Comparison of ENCODE assay signal across 8 mouse cellular contexts in genomic region chr2:4880737-4881349, GRCm38 (mm10). TPM values are rescaled to one million over a fixed set of nuclear protein-coding genes. Genes with fewer than 3 reads are reported as not detected.
DNase-seq lines count a peak whose midpoint lies in the region; ATAC-seq and TF ChIP-seq lines count a peak whose summit lies in the region.

No protein-coding gene starts in this region.

- DNase-seq in left cerebral cortex, adult 18-20 months (ENCODE audit: low spot score in 2 of 2), result peak; percentile 20
- no peak for DNase-seq in left cerebral cortex, adult 11 months (ENCODE audit: low spot score)
- peak; percentile 59 for DNase-seq in neural tube, embryonic 10.5 days (ENCODE audit: extremely low spot score, low spot score)
- DNase-seq in Muller cell, postnatal 12 days (ENCODE audit: inconsistent ontology term), result no peak

- no peak overlapping the region for H3K27ac ChIP-seq in bone marrow, adult 2 months (ENCODE audit: control insufficient read depth, insufficient read depth, low read depth, low read length, poor library complexity)
- H3K27ac ChIP-seq in forebrain, embryonic 12.5 days, result peak overlapping the region; percentile 100
- peak overlapping the region; percentile 98 for H3K27ac ChIP-seq in hindbrain, embryonic 16.5 days (ENCODE audit: low read depth, low read length)
- peak overlapping the region; percentile 100 for H3K27ac ChIP-seq in limb, embryonic 13.5 days

- no peaks in the 10 kb centered on the region for H3K9me3 ChIP-seq in forebrain, embryonic 12.5 days
- no peaks in the 10 kb centered on the region for H3K9me3 ChIP-seq in hindbrain, embryonic 16.5 days (ENCODE audit: control insufficient read depth, low read length)
- no peaks in the 10 kb centered on the region for H3K9me3 ChIP-seq in limb, embryonic 13.5 days

- TF ChIP-seq POLR2A in bone marrow, adult 2 months (IDR thresholded peaks at IDR 0.05; ENCODE audit: borderline replicate concordance, control insufficient read depth, low read depth, low read length), result no peak

- H3K4me2 ChIP-seq in forebrain, embryonic 12.5 days, result peak overlapping the region; percentile 59
- H3K4me2 ChIP-seq in hindbrain, embryonic 16.5 days (ENCODE audit: low read length), result peak overlapping the region; percentile 84
- H3K4me2 ChIP-seq in limb, embryonic 13.5 days (replicated peaks), result peak overlapping the region; percentile 81

- H3K9ac ChIP-seq in forebrain, embryonic 12.5 days, result peak overlapping the region; percentile 97
- H3K9ac ChIP-seq in hindbrain, embryonic 16.5 days (ENCODE audit: low read depth, low read length), result peak overlapping the region; percentile 100
- peak overlapping the region; percentile 99 for H3K9ac ChIP-seq in limb, embryonic 13.5 days

- H3K4me1 ChIP-seq in bone marrow, adult 2 months (ENCODE audit: control insufficient read depth, insufficient read depth, low read length), result no peaks in the 10 kb centered on the region; the same call in 1 of the 2 replicates
- peaks cover 22% of the 10 kb centered on the region for H3K4me1 ChIP-seq in forebrain, embryonic 12.5 days
- H3K4me1 ChIP-seq in hindbrain, embryonic 16.5 days (ENCODE audit: control insufficient read depth, insufficient read depth, low read depth, low read length), result peaks cover 18% of the 10 kb centered on the region
- H3K4me1 ChIP-seq in limb, embryonic 13.5 days, result peaks cover 23% of the 10 kb centered on the region

- H3K27me3 ChIP-seq in forebrain, embryonic 12.5 days, result no peaks in the 10 kb centered on the region
- H3K27me3 ChIP-seq in hindbrain, embryonic 16.5 days (replicated peaks; ENCODE audit: control insufficient read depth, insufficient read depth, low read length), result no peaks in the 10 kb centered on the region
- H3K27me3 ChIP-seq in limb, embryonic 13.5 days, result no peaks in the 10 kb centered on the region

- ATAC-seq in forebrain, embryonic 12.5 days (ENCODE audit: low FRiP score), result peak; percentile 37
- peak; percentile 12 for ATAC-seq in hindbrain, embryonic 16.5 days
- peak; percentile 22; the same call in 1 of the 2 replicates for ATAC-seq in limb, embryonic 13.5 days (ENCODE audit: low FRiP score, low read depth)

- WGBS in bone marrow, adult 2 months, result 6% methylated on average over 20 of the region's 20 CpGs
- 2% methylated on average over 20 of the region's 20 CpGs for WGBS in forebrain, embryonic 12.5 days
- WGBS in hindbrain, embryonic 16.5 days, result under 1% methylated on average over 20 of the region's 20 CpGs
- WGBS in limb, embryonic 13.5 days, result 3% methylated on average over 20 of the region's 20 CpGs

- no peak for TF ChIP-seq CTCF in bone marrow, adult 2 months (IDR thresholded peaks at IDR 0.05; ENCODE audit: control insufficient read depth, insufficient read depth, low read length)

- H3K36me3 ChIP-seq in forebrain, embryonic 12.5 days (replicated peaks), result peaks cover 13% of the 10 kb centered on the region; the same call in 1 of the 2 replicates
- H3K36me3 ChIP-seq in hindbrain, embryonic 16.5 days (ENCODE audit: control insufficient read depth, insufficient read depth, low read length), result peaks cover 1% of the 10 kb centered on the region
- H3K36me3 ChIP-seq in limb, embryonic 13.5 days, result peaks cover 13% of the 10 kb centered on the region

- peak overlapping the region; percentile 71 for H3K4me3 ChIP-seq in bone marrow, adult 2 months (replicated peaks; ENCODE audit: control insufficient read depth, low read depth, low read length)
- peak overlapping the region; percentile 77 for H3K4me3 ChIP-seq in forebrain, embryonic 12.5 days (replicated peaks)
- peak overlapping the region; percentile 92 for H3K4me3 ChIP-seq in hindbrain, embryonic 16.5 days (ENCODE audit: low read length)
- H3K4me3 ChIP-seq in limb, embryonic 13.5 days, result peak overlapping the region; percentile 90

RNA-seq across cellular contexts. Expression of gene Sephs1, which starts 0.5 kb away (rescaled TPM):
- 10 to 100 TPM; 20.6 to 21.3 TPM for total RNA-seq in left cerebral cortex, adult 18-20 months (2021)
- polyA plus RNA-seq in bone marrow, adult 2 months (2011; ENCODE audit: insufficient read depth, insufficient read length, low replicate concordance, missing spikeins), result 15.7 and 17.7 TPM in 2 replicates
- 132 TPM in 2 replicates for polyA plus RNA-seq in forebrain, embryonic 12.5 days (2016; fragmentation: Nextera tagmentation; extraction: Ambion mirVana)
- 47.6 and 50.7 TPM in 2 replicates for polyA plus RNA-seq in hindbrain, embryonic 16.5 days (2015; fragmentation: Nextera tagmentation; extraction: Ambion mirVana)
- polyA plus RNA-seq in limb, embryonic 13.5 days (2015; fragmentation: Nextera tagmentation; extraction: Ambion mirVana), result 93.1 and 93.4 TPM in 2 replicates

RNA-seq across cellular contexts. Expression of gene Phyh, which starts 38.0 kb away (rescaled TPM):
- total RNA-seq in left cerebral cortex, adult 18-20 months (2021), result 100 to 1,000 TPM in 1 of 2 experiments, 10 to 100 TPM in 1; 93.1 to 110 TPM
- 19.6 and 44.1 TPM in 2 replicates for polyA plus RNA-seq in bone marrow, adult 2 months (2011; ENCODE audit: insufficient read depth, insufficient read length, low replicate concordance, missing spikeins)
- polyA plus RNA-seq in forebrain, embryonic 12.5 days (2016; fragmentation: Nextera tagmentation; extraction: Ambion mirVana), result 43.4 and 44.0 TPM in 2 replicates
- 95.9 and 120 TPM in 2 replicates for polyA plus RNA-seq in hindbrain, embryonic 16.5 days (2015; fragmentation: Nextera tagmentation; extraction: Ambion mirVana)
- polyA plus RNA-seq in limb, embryonic 13.5 days (2015; fragmentation: Nextera tagmentation; extraction: Ambion mirVana), result 55.0 and 56.7 TPM in 2 replicates

Comparison
In these comparisons a context has a peak if more than half of its experiments do, and no peak if none do; other contexts are left out.
1. DNase-seq: peak in left cerebral cortex, adult 18-20 months (2 of 2) and neural tube, embryonic 10.5 days (single experiment); none in left cerebral cortex, adult 11 months (single experiment) and Muller cell, postnatal 12 days (single experiment).
2. Peak in every context shown above with its lines, with median percentiles within 50 percentile points of each other: H3K4me3 ChIP-seq, ATAC-seq, H3K4me2 ChIP-seq and H3K9ac ChIP-seq.